Mouse (Mus musculus) T-helper 17 cell (primary cell): ENCODE measurements around the gene Tepp.

Source experiments
- in situ Hi-C, 2 experiments: fragments of 300-600 bp; cut with MboI, MseI; formaldehyde crosslinking; loops; 1 replicate in 1 of 2; 2 replicates in 1 of 2; pipeline ENCODE4 v1.15.1; 2025; ENCODE audit warnings: high pct_unique_total_duplicates in 2 of 2

The Tepp gene

GRCm38 (mm10) chr8:95310342-95310970, at the start of gene Tepp:
TSS of gene Tepp (plus strand) at chr8:95310566.
- in situ Hi-C loops, result loop anchor here in 1 of 2 experiments (5.0 kb wide), 1 partner anchor 58 kb away; no protein-coding TSS in a partner anchor

GRCm38 (mm10) chr8:95262181-95262580, 48.2 kb upstream of the Tepp start:
- in situ Hi-C loops, result no loop called here

GRCm38 (mm10) chr8:95270501-95270900, 39.9 kb upstream of the Tepp start:
- in situ Hi-C loops, result no loop called here

GRCm38 (mm10) chr8:95271841-95272240, 38.5 kb upstream of the Tepp start:
- in situ Hi-C loops, result no loop called here

GRCm38 (mm10) chr8:95272871-95273270, 37.5 kb upstream of the Tepp start:
- in situ Hi-C loops, result no loop called here

- in situ Hi-C loops, result no loop called here
These were observed 28.9 kb upstream of the Tepp start for GRCm38 (mm10) chr8:95281493-95281892.

- in situ Hi-C loops, result no loop called here
These were observed 21.2 kb upstream of the Tepp start for GRCm38 (mm10) chr8:95289066-95289650.

- in situ Hi-C loops, result loop anchor here in 1 of 2 experiments (10.0 kb wide), 1 partner anchor 1052 kb away; no protein-coding TSS in a partner anchor
These were observed 17.2 kb upstream of the Tepp start for GRCm38 (mm10) chr8:95293172-95293571.

- in situ Hi-C loops, result loop anchor here in 1 of 2 experiments (10.0 kb wide), 1 partner anchor 1051 kb away; no protein-coding TSS in a partner anchor
These were observed 16.5 kb upstream of the Tepp start for GRCm38 (mm10) chr8:95293891-95294290.

GRCm38 (mm10) chr8:95302410-95302809, 8.0 kb upstream of the Tepp start:
- in situ Hi-C loops, result no loop called here

- in situ Hi-C loops, result no loop called here
These were observed 4.8 kb upstream of the Tepp start for GRCm38 (mm10) chr8:95305526-95305925.

GRCm38 (mm10) chr8:95306431-95306830, 3.9 kb upstream of the Tepp start, which contains the start of gene Cngb1:
TSS of gene Cngb1 (minus strand) at chr8:95306585.
- in situ Hi-C loops, result no loop called here

- in situ Hi-C loops, result loop anchor here in 1 of 2 experiments (5.0 kb wide), 1 partner anchor 61 kb away; no protein-coding TSS in a partner anchor
These were observed 2.5 kb downstream of the Tepp start for GRCm38 (mm10) chr8:95312836-95313235.

GRCm38 (mm10) chr8:95313857-95314256, 3.5 kb downstream of the Tepp start:
- in situ Hi-C loops, result loop anchor here in 1 of 2 experiments (5.0 kb wide), 1 partner anchor 62 kb away; no protein-coding TSS in a partner anchor

- in situ Hi-C loops, result loop anchor here in 1 of 2 experiments (5.0 kb wide), 1 partner anchor 62 kb away; no protein-coding TSS in a partner anchor
These were observed 4.3 kb downstream of the Tepp start for GRCm38 (mm10) chr8:95314707-95315106.

- in situ Hi-C loops, result no loop called here
These were observed 5.0 kb downstream of the Tepp start for GRCm38 (mm10) chr8:95315350-95315749.

- in situ Hi-C loops, result no loop called here
These were observed 10.1 kb downstream of the Tepp start for GRCm38 (mm10) chr8:95320224-95321139.

- in situ Hi-C loops, result no loop called here
These were observed 12.8 kb downstream of the Tepp start for GRCm38 (mm10) chr8:95323201-95323600.

- in situ Hi-C loops, result no loop called here
These were observed 14.3 kb downstream of the Tepp start for GRCm38 (mm10) chr8:95324646-95325045.

- in situ Hi-C loops, result no loop called here
These were observed 16.5 kb downstream of the Tepp start for GRCm38 (mm10) chr8:95326822-95327221.

GRCm38 (mm10) chr8:95327866-95328465, 17.6 kb downstream of the Tepp start:
- in situ Hi-C loops, result no loop called here
